Mouse (Mus musculus) hindbrain, postnatal 0 days (tissue): ENCODE data around the gene Crybb3. TPM values are rescaled to one million over a fixed set of nuclear protein-coding genes. Genes with fewer than 3 reads are reported as not detected.

Experiments used
- ATAC-seq: fragments of 200-750 bp; cut with Nextera tagmentation; 2 replicates; pipeline ENCODE4 v1.8.0; 2017; ENCODE audit warnings: mild to moderate bottlenecking, moderate TSS enrichment, moderate library complexity
- DNase-seq: peaks from one replicate; pipeline ENCODE4 v3.0.0-alpha.2; 2015; ENCODE audit warnings: low spot score
- H3K27ac ChIP-seq: fragments of 300-500 bp; sonication (generic); 2 replicates; pipeline ENCODE4 v1.5.1; 2014; ENCODE audit warnings: mild to moderate bottlenecking
- H3K27me3 ChIP-seq: fragments of 300-500 bp; sonication (generic); 2 replicates; pipeline ENCODE4 v1.6.1; 2014; ENCODE audit warnings: low read length, mixed read lengths; ENCODE audit not compliant: insufficient read depth
- H3K36me3 ChIP-seq: fragments of 300-500 bp; sonication (generic); 2 replicates; pipeline ENCODE4 v1.6.1; 2014; ENCODE audit warnings: low read length, mixed read lengths; ENCODE audit not compliant: insufficient read depth
- H3K4me1 ChIP-seq: fragments of 300-500 bp; sonication (generic); 2 replicates; pipeline ENCODE4 v1.6.1; 2014; ENCODE audit warnings: antibody characterized with exemption, low read length, mixed read lengths; ENCODE audit not compliant: insufficient read depth
- H3K4me2 ChIP-seq: fragments of 300-500 bp; sonication (generic); 2 replicates; pipeline ENCODE4 v1.6.1; 2014; ENCODE audit warnings: low read depth, mild to moderate bottlenecking, low read length, moderate library complexity, mixed read lengths
- H3K4me3 ChIP-seq: fragments of 300-500 bp; sonication (generic); 2 replicates; pipeline ENCODE4 v1.5.1; 2014; ENCODE audit warnings: low read length
- H3K9ac ChIP-seq: fragments of 300-500 bp; sonication (generic); replicated peaks from 2 replicates; pipeline ENCODE4 v1.6.1; 2014; ENCODE audit warnings: mild to moderate bottlenecking, low read length, moderate library complexity, mixed read lengths
- H3K9me3 ChIP-seq: fragments of 300-500 bp; sonication (generic); 2 replicates; pipeline ENCODE4 v1.6.1; 2016; ENCODE audit warnings: low read length, mixed read lengths
- CTCF ChIP-seq: IDR thresholded peaks from 2 replicates; pipeline ENCODE4 v1.5.1; 2016; ENCODE audit warnings: antibody characterized with exemption, control low read depth, low read depth
- WGBS: fragments of 180-500 bp; shearing (Covaris S2); extraction: QIAGEN DNeasy Blood & Tissue Kit; methylation state at CpG from one replicate; pipeline ENCODE4 v1.1.7; 2014; 5-methylcytosine and 5-hydroxymethylcytosine counted together
- polyA plus RNA-seq: library from polyadenylated mRNA; unstranded; fragments of >200 nt; fragmentation: Nextera tagmentation; extraction: Ambion mirVana; gene quantifications from 2 replicates; pipeline ENCODE4 v1.2.1, GENCODE M21; 2015
- total RNA-seq: library from RNA; depleted of rRNA; stranded (reverse); fragments of >200 nt; gene quantifications from 2 replicates; pipeline ENCODE4 v1.2.3, GENCODE M21; 2014

Gene Crybb3
- total and polyA plus RNA-seq, 2 experiments from 2014 or later = 1.6 to 2.3 TPM

- ATAC-seq (no peak), DNase-seq (no peak)
- 62% methylated on average over 7 of the region's 7 CpGs for whole genome bisulfite sequencing
Measured at GRCm38 (mm10) chr5:113092406-113092805, 11.0 kb upstream of the Crybb3 start.

GRCm38 (mm10) chr5:113091162-113091561 is 9.8 kb upstream of the Crybb3 start:
- peak; percentile 94 for TF ChIP-seq CTCF
- H3K27ac ChIP-seq = no peak overlapping the region
- peaks cover 7% of the 10 kb centered on the region; the same call in 1 of the 2 replicates for H3K36me3 ChIP-seq
- DNase-seq (peak; percentile 83), ATAC-seq (peak; percentile 67)
- no peak overlapping the region for H3K4me3 ChIP-seq
- no peak overlapping the region for H3K9ac ChIP-seq
- H3K4me1 ChIP-seq = 0 out of 2 replicates have a peak, but pooled peaks cover under 1% of the 10 kb centered on the region
- no peaks in the 10 kb centered on the region for H3K9me3 ChIP-seq
- H3K4me2 ChIP-seq = no peak overlapping the region
- 52% methylated on average over 5 of the region's 5 CpGs for WGBS
- H3K27me3 ChIP-seq = no peaks in the 10 kb centered on the region

More at GRCm38 (mm10) chr5:113092406-113092805, 11.0 kb upstream of the Crybb3 start:
- H3K9ac ChIP-seq = no peak overlapping the region
- H3K27me3 ChIP-seq = no peaks in the 10 kb centered on the region
- H3K36me3 ChIP-seq = peaks cover 14% of the 10 kb centered on the region; the same call in 1 of the 2 replicates
- H3K4me2 ChIP-seq = no peak overlapping the region
- H3K9me3 ChIP-seq = no peaks in the 10 kb centered on the region
- H3K4me3 ChIP-seq = no peak overlapping the region
- no peaks in the 10 kb centered on the region for H3K4me1 ChIP-seq
- no peak for TF ChIP-seq CTCF
- H3K27ac ChIP-seq = no peak overlapping the region

- Histone ChIP-seq H3K4me1 (0 out of 2 replicates have a peak, but pooled peaks cover 3% of the 10 kb centered on the region), H3K4me3 (no peak overlapping the region), H3K36me3 (peaks cover 7% of the 10 kb centered on the region; the same call in 1 of the 2 replicates), H3K9me3 (no peaks in the 10 kb centered on the region), H3K4me2 (no peak overlapping the region), H3K27me3 (no peaks in the 10 kb centered on the region), H3K27ac (no peak overlapping the region), H3K9ac (no peak overlapping the region)
- no peak for TF ChIP-seq CTCF
- no peak for ATAC-seq
- WGBS = 88% methylated on average over 11 of the region's 11 CpGs
- DNase-seq = no peak
Measured at GRCm38 (mm10) chr5:113090750-113091149, 9.4 kb upstream of the Crybb3 start.

GRCm38 (mm10) chr5:113090077-113090690 is 8.8 kb upstream of the Crybb3 start:
- WGBS = 78% methylated on average over 24 of the region's 24 CpGs
- no peak for TF ChIP-seq CTCF
- Histone ChIP-seq H3K4me3 (no peak overlapping the region), H3K4me2 (no peak overlapping the region), H3K36me3 (peaks cover 7% of the 10 kb centered on the region; the same call in 1 of the 2 replicates), H3K9me3 (no peaks in the 10 kb centered on the region), H3K27ac (no peak overlapping the region), H3K27me3 (no peaks in the 10 kb centered on the region), H3K4me1 (0 out of 2 replicates have a peak, but pooled peaks cover 3% of the 10 kb centered on the region), H3K9ac (no peak overlapping the region)
- no peak for DNase-seq
- ATAC-seq = no peak

- H3K27ac ChIP-seq = peak overlapping the region; percentile 38; the same call in 1 of the 2 replicates
- DNase-seq = no peak
- no peak for ATAC-seq
Measured at GRCm38 (mm10) chr5:113087465-113087864, 6.1 kb upstream of the Crybb3 start.

GRCm38 (mm10) chr5:113086990-113087389 is 5.6 kb upstream of the Crybb3 start:
- Histone ChIP-seq H3K27ac (peak overlapping the region; percentile 38; the same call in 1 of the 2 replicates), H3K9ac (no peak overlapping the region), H3K4me2 (no peak overlapping the region), H3K9me3 (no peaks in the 10 kb centered on the region), H3K36me3 (0 out of 2 replicates have a peak, but pooled peaks cover 7% of the 10 kb centered on the region), H3K4me3 (no peak overlapping the region), H3K27me3 (no peaks in the 10 kb centered on the region), H3K4me1 (0 out of 2 replicates have a peak, but pooled peaks cover 3% of the 10 kb centered on the region)
- no peak for DNase-seq
- 55% methylated on average over 4 of the region's 4 CpGs for WGBS
- no peak for TF ChIP-seq CTCF
- ATAC-seq = no peak

More at GRCm38 (mm10) chr5:113087465-113087864, 6.1 kb upstream of the Crybb3 start:
- Histone ChIP-seq H3K4me1 (0 out of 2 replicates have a peak, but pooled peaks cover 3% of the 10 kb centered on the region), H3K9me3 (no peaks in the 10 kb centered on the region), H3K4me2 (no peak overlapping the region), H3K9ac (no peak overlapping the region), H3K4me3 (no peak overlapping the region), H3K36me3 (peaks cover 7% of the 10 kb centered on the region; the same call in 1 of the 2 replicates), H3K27me3 (no peaks in the 10 kb centered on the region)
- 88% methylated on average over 2 of the region's 2 CpGs for WGBS
- TF ChIP-seq CTCF = no peak

- ATAC-seq = no peak
- no peaks in the 10 kb centered on the region for H3K27me3 ChIP-seq
- H3K9ac ChIP-seq = no peak overlapping the region
- H3K36me3 ChIP-seq = 0 out of 2 replicates have a peak, but pooled peaks cover 7% of the 10 kb centered on the region
- peak overlapping the region; percentile 38 for H3K27ac ChIP-seq
- H3K4me3 ChIP-seq = no peak overlapping the region
- H3K4me2 ChIP-seq = no peak overlapping the region
- no peaks in the 10 kb centered on the region for H3K9me3 ChIP-seq
- 37% methylated on average over 12 of the region's 12 CpGs for WGBS
- H3K4me1 ChIP-seq = 0 out of 2 replicates have a peak, but pooled peaks cover 3% of the 10 kb centered on the region
- DNase-seq = peak; percentile 61
- TF ChIP-seq CTCF = no peak
Measured at GRCm38 (mm10) chr5:113086439-113086838, 5.1 kb upstream of the Crybb3 start.
